Mouse (Mus musculus): ENCODE measurements around the gene Btbd17.

Btbd17 gene

DNA sequence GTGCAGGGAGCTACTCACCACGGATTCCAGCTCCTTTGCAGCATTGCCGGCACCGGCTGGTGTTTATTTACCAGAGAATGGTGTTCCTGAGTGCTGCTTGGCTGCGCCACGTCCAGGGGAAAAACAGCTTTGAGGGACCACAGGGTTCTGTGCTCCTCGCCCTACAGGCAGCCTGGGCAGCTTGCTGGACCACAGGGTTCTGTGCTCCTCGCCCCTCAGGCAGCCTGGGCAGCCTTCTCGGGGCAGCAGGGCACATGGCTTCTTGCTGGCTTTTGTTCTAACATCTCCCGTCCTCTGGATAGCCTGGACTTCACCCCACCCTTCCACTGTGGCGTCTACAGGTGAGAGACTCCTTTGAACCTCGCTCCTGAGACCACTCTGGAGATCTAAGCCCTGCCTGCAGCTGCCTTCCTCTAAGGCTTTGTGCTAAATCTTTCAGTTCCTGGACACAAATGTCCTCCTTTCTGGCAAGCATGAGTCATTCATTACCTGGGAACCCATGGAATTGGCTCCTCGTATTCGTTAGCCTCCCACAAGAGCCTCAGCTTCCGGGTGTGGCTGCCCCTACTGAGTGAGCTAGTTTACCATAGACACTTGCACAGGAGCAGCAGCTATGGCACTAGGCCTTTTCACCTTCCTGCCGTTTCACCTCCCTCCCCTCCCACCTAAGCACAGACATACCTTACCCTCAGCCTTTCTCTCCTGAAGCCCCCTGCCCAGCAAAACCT, 7.0 kb upstream of the Btbd17 start:
- peak in 1 of 2 experiments; percentile 49 for DNase-seq

DNA sequence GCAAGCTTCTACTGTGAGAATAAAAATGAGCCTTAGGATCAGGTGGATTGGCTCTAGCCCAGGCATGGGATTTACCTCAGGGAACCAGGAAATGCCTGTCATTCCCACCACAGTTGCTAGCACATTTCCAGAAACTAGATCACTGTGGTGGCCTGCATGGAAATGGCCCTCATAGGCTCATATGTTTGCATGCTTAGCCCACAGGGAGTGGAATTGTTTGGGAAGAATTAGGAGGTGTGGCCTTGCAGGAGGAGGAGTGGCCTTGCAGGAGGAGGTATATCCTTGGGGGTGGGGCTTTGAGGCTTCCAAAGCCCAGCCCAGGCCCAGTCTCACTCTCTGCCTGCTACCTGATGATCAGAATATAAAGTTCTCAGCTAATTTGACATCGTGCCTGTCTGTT, 6.2 kb upstream of the Btbd17 start:
- DNase-seq: peak in 1 of 2 experiments; percentile 20

DNA sequence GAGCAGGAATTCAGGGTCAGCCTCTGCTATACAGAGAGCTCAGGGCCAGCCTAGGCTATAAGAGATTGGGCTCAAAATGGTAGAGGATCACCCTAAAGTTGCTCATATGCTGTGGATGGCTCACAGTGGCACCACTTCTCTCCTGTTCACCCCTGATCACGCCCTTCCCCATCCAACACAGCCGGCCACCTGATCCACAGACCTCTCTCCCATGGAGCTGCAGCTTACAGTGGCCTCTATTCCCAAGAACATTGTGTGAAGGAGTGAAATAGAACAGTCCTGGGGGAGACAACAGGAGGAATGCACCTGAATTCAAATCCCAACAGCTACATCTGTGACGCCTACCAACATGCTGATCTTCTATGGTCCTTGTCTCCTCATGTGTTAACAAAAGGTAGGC, 2.9 kb upstream of the Btbd17 start, which contains the start of gene Gpr142:
Gene Gpr142, plus strand, starts transcription at position 301 of the 400 bp plus-strand sequence.
- DNase-seq: peak in 1 of 2 experiments; percentile 6

DNA sequence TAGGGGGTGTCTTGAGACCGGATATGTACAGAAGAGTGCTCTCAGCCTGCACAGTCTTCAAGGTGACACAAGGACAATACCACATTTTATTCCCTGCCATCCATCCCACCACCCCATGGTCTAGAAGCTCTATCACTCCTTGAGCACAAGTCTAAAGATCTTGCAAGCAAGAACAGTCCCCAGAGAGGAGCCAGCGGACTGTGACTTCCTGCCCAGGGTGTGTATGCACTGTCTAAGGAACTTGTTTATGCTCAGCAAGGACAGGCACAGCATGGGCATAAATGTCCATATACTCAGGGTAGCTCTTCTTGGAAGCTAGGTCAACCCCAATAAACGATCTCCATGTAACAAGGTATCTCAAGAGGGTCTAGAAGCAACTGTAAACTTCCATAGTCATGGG, 2.2 kb upstream of the Btbd17 start:
- peak in 1 of 2 experiments; percentile 11 for DNase-seq

DNA sequence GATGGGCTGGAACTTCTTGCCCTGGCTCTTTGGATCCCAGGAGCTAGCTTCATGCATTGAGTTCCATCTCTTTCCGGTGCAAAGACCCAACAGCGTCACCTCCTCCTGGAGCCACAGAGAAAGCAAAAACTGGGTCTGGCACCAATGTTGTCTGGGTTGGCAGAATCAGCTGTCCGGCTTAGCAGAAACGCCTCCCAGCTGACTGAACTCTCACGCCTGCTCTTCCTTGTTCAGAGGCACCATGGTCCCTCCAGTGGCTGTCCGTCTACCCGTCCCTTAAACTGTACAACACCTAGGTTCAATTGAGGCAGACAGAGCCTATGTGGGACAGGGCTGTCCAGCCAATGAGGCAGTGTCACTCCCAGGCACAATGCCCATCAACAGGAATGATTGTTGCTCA, 1.4 kb upstream of the Btbd17 start:
- DNase-seq: no peak

DNA sequence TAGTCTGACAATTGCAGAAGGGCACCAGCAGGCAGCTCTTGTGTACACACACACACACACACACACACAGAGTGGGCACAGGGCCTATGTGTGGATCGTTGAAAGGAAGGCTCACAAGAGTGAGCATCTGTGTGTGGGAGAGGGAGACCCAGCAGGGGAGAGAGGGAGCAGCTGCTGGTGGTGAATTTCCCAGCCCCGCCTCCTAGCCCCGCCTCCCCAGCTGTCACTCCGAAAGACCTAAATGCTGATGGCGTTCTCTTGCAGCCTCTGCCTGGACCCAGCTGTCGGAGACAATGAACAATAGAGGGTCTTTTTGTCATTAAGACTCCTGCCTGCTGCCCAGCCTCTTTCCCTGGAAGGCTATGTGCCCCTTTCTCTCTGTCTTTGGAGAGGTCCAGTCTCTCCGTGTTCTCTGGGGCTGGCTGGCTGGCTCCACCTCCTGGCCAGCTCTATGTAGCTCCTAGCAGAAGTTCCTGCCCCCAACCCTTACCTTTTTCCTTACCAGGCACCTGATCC, 456 bp downstream of the Btbd17 start:
- peak; percentile 92 for DNase-seq

DNA sequence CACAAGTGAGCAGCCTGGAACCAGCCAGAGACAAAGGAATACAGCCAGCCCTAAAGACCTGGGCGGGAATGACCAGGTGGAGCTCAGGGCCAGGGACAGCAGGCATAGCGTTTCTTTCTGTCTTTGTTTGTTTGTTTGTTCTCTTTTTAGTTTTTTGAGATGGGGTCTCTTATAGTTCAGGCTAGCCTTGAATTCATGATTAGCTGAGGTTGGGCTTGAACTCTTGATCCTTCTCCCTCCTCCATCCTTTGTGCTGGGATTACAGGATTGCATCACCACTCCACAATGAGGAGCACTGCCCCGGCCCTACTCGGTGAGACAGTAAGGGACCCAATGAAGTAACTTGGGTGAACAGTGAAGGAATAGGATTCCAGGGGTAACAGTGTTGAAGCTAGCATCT, 1.1 kb downstream of the Btbd17 start:
- no peak for DNase-seq

DNA sequence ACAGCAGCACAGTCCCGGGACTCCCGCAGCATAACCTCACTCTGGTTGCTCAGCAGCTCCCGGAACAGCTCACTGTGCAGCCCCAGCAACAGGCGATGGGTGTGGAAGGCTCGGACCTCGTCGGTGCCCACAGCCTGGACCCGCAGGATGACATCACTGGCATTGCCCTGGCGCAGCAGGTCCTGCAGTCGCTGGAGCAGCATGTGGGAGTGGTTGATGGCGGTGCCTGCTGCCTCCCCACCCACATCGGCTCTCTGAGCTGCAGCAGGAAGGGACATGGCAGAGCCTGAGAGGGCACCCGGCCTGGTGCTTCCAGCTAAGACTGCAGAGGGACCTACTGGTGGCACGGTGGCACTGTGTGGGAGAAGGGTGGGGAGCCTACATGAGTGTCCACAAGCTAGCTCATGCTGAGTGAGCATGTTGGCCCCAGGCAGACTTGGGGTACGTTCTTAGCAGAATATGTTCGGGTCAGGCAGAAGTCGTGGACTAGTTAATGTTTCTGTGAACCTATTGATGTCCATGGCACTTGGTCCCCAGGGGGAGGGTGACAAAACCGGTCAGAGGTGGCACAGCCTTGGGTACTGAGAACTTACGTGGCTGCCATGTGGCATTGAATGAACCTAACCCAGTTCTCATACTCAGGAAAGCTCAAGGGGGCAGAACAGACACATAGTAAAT, 1.7 kb downstream of the Btbd17 start:
- DNase-seq: peak; percentile 53 to 56

DNA sequence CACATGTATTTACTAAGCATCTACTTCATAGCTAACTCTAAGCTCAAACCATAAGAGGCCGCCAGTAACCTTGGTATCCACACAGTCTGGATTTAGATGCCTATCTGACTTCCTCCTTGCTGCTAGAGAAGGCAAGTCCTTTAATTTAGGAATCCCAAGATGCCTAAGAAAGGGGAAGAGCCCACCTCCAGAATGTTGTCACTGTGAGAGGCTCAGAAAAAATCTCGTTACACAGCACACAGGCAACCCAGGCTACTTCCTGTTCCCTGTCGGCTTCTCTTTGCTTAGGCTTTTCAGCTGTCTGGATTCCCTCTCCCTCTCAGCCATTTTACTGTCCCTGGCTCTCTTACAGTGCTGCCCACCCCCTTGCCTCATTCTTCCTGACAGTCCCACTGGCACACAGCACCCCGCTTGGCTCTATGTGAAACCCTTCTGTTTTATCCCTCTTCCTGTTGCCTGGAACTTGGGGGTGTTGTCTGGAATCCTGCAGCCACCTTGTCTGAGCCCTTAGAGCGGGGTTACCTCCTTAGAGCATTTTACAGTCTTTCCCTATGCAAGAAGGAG, 2.7 kb downstream of the Btbd17 start:
- no peak for DNase-seq

DNA sequence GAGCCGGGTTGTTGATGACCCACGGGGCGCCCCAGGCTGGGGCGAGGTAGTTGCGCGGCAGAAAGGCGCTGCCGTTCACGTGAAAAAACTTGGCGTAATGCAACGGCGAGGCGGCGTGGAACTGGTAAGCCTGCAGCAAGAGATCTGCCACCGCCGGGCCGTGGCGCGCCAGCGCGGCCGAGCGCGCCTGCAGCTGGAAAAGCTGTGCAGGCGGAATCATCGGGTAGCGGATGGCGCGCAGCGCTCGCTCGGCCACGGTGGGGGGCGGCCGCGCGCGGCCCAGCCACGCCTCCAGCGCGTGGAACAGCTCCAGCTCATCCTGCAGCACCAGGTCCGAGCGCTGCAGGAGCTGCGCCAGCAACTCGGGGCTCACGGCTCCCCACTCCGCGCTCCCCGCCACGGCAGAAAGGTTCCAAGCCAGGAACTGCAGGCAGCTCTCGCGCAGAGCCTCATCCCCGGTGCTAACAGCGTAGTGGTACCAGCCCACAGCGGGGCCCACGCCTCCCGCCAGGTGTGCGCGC, 3.8 kb downstream of the Btbd17 start:
- peak; percentile 74 to 79 for DNase-seq

DNA sequence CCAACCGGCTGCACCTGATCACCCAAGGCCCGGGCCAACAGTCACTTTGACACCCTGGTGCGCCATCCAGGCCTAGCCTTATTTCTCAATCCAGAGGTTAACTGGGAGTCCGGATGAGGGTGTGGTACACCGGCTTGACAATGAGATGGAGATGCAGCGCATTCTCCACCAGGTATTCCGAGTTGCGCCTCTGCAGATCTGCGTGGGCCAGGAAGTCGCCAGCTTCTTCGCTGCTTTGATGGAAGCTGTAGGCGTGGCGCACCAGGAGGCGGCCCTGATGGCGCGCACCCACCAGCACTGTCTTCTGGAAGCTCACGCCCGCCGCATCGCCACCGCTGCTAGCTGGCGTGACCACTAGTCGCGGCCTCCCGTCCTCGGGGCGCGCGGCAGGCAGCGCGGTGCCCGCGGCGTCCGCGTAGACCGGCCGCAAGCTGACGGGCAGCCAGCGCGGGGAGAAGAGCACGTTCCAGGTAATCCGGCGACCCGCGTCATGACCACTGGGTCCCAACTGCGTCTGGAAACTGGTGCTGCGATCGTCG, 4.3 kb downstream of the Btbd17 start:
- peak in 1 of 2 experiments; percentile 66 for DNase-seq

DNA sequence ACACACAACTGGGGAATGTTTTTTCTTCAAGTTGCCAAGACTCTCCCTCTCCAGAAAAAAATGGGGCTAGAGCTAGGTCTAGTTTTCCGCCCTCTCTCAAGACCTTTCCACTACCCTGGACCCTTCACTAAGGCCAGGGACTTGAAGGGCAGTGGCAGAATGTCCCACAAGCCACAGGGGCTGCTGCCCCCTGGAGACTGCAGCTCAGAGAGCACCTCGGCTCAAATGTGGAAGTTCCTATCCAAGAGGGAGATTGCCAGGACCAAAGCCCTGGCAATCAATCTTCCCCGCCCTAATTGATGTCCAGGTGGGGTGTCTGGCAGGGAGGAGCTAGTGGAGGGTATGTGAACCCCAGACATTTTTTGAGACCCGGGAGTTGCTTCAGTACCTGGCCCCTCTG, 4.9 kb downstream of the Btbd17 start:
- no peak for DNase-seq

DNA sequence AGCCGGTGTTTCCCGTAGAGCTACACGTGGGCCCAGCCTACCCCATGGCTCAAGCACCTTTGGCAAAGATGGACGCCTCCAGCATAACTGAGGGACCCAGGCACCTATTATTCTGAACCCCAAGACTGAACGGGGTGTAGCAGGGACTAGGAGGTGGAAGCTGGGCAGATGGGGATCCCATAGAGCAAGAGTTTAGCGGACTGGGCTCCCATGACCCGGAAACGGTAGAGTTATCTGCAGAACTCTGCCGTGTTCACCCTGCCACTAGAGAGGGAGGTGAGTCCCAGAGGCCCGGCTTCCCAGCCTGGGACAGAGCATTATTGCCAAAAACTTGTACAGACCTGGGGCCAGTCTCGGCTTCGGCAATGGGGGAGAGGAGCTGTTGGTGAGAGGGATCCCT, 5.6 kb downstream of the Btbd17 start:
- peak in 1 of 2 experiments; percentile 30 for DNase-seq

DNA sequence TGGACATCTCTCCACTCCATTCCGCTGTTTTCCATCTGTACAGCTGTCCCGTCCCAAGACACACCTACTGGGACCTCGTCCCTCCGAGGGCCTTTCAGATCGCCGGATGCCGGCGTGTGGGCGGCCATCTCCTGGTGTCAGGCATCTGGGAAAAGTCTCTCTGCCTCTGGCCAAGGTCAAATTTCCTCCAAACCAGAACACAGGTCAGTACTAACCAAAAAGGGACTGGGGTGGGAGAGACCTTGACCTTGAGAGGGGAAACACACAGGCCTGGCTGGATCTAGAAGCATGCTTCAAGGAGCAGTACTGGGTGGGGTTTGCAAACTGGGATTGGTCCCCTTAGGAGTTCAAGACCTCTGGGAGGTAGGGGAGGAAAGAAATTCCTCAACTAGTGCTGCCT, 6.0 kb downstream of the Btbd17 start:
- DNase-seq: no peak

DNA sequence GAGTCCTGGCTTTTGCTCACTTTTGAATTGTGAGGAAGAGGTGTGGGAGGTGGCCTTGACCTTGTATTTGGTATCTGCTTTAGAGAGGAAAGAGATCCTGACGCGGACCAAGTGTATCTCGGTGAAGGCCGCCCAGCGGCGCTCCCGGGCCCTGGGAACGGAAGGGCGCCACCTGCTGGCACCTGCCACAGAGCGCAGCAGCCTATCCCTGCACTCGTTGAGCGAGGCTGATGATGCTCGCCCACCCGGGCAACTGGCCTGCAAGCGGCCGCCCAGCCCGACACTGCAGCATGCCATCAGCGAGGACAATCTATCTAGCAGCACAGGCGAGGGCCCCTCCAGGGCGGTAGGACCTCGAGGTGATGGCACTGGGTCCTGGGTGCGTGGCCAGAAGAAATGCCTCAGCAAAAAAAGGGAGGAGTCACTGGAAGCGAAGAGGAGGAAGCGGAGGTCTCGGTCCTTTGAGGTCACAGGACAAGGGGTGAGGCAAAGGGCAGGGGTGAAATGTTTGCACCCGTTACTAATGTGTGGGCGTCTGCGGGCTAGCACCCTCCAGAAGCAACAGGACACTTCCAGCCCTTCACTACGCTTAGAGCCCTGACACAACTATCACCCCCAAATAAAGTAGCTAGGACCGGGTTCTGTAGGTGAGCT, 6.6 kb downstream of the Btbd17 start:
- DNase-seq: peak; percentile 88 to 93

DNA sequence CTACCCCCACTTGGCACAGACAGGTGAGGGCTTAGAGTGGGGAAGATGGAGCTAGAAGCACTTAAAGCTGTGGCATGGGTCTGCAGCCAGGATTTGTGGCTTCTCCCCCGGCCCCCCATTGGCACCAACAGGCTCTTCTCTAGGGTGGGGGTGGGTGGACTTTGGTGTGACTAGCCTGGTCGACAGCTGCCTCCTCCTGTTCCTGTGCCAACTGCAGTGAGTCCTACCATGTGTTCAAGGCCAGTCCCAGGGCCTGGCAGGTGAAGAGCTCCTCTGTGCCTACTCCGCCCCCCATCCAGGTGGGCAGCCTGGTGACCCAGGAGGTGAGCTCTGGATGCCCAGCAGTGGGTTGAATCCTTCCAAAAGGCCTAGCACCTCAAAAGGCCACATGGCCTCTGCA, 8.1 kb downstream of the Btbd17 start:
- no peak for DNase-seq

DNA sequence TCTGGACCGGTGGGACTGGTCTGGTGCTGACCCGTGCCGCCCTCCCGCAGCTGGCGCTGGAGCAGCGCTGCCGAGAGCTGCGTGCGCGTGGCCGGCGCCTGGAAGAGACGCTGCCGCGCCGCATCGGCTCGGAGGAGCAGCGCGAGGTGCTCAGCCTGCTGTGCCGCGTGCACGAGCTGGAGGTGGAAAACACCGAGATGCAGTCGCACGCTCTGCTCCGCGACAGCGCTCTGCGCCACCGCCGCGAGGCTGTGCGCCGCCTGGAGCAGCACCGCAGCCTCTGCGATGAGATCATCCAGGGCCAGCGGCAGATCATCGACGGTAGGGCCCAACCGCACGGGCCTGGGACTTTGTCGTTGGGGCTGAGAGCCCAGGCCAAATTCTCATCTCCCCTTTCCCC, 9.4 kb downstream of the Btbd17 start:
- peak; percentile 19 to 36 for DNase-seq

DNA sequence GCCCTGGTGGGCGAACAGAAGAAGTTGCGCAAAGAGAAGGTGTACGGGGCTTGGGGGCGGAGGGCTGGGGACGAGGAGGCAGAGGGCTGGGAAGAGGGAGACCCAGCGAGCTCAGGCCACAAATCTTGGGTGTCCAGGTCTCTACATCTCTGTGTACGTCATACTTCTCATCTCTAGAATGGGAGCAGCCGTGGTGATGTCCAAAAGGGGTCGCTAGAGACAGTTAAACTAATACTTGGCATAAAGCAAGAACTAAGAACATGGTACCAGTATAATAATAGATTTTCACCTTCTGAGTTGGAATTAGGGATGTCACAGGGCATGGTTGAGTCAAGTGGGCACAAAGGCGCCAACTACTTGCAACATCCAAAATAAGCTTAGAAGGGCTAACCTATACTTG, 9.9 kb downstream of the Btbd17 start:
- DNase-seq: no peak

DNA sequence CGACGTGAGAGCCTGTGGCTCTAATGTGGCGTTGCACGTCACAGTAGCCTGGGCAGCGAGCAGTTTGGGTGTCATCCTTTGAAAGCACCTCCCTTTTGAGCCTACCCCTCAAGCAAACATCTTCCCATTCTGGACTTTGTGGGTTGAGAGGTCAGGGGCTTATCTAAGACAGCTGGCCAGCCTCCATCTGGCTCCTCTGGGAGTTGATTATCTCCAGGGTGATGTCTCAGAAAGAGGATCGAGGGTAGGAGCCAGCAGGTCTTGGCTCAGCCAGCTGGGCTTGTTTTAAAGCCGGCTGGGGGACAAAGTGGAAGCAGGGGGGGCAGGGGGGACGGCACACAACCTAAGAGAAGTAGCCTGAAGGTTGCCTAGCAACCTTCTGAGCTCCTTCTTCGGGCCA, 15.7 kb downstream of the Btbd17 start:
- no peak for DNase-seq

DNA sequence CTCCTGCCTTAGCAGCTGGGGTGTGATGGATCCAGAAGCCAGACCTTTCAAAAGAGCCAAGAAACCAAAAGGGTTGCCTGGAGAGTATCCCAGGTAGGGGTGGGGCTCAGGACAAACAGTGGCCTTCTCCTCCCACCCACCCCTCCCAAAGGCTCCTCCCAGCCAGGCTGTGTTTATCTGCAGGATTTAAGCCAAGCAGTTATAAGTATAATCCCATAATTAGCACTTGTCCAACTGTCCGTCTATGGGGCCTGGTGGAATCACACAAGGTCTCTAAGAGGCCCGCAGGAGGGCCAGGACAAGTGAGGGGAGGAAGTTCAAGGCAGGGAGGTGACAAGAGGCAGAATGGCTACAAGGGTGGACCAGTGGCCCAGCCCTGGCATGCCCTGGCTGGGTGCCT, 23.8 kb downstream of the Btbd17 start:
- DNase-seq: no peak

DNA sequence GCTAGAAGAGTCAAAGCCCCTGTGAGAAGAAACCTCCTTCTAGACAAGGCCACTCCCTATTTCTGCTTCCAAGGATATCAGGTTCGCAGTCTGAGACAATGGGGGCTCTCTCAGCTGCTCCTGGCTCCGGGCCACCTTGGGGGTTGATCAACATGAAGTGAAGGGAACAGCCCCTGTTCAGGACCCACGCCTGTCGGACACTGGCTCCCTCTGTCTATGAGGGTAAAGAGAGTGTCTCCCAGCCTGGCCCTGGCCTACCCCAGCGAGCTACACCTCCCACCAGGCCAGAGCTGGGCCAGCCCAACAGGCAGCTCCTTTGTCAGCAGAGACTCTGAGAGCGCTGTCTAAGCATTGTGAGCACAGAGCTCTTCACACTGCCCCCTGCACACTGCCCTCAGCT, 25.8 kb downstream of the Btbd17 start:
- DNase-seq: no peak

All from cerebellum, adult 18-20 months (tissue).